Mouse (Mus musculus) brain, embryonic 14.5 days (tissue): ENCODE measurements around the gene Arid3b. TPM values are rescaled to one million over a fixed set of nuclear protein-coding genes. Genes with fewer than 3 reads are reported as not detected.
"Not testable (repeated sequence)": the region's sequence is repeated elsewhere in the genome, so short reads cannot be mapped to it uniquely, and the experiment has no call there.

Source experiments
- DNase-seq: peaks from one replicate; pipeline ENCODE4 v3.0.0-alpha.2; 2011; ENCODE audit warnings: low read depth
- CTCF ChIP-seq: fragments of 200-500 bp; IDR thresholded peaks from 2 replicates; pipeline ENCODE4 v1.5.1; 2012; ENCODE audit warnings: inconsistent platforms, mild to moderate bottlenecking, moderate library complexity, borderline replicate concordance; ENCODE audit not compliant: insufficient read depth, insufficient read length; ENCODE audit errors: extremely low read depth
- POLR2A ChIP-seq: fragments of 200-500 bp; IDR thresholded peaks from 2 replicates; pipeline ENCODE4 v1.6.1; 2012; ENCODE audit warnings: mild to moderate bottlenecking, inconsistent platforms, borderline replicate concordance; ENCODE audit not compliant: poor library complexity, insufficient read depth, insufficient read length, severe bottlenecking; ENCODE audit errors: extremely low read depth
- polyA plus RNA-seq: library from polyadenylated mRNA; depleted of rRNA; stranded (reverse); fragments of >200 nt; gene quantifications from 2 replicates; pipeline ENCODE4 v1.2.3, GENCODE M21; 2012; rRNA removed

Gene Arid3b
- 15.4 and 16.6 TPM in 2 replicates for polyA plus RNA-seq

- DNase-seq: peak; percentile 99
These were observed at the start of gene Arid3b for GRCm38 (mm10) chr9:57836581-57837170. Arid3b (minus strand) TSS chr9:57836793.

GRCm38 (mm10) chr9:57883413-57883812 is 46.8 kb upstream of the Arid3b start:
- TF ChIP-seq CTCF (no peak), POLR2A (no peak)
- DNase-seq: peak; percentile 24

More at GRCm38 (mm10) chr9:57836581-57837170, at the start of gene Arid3b:
- peak; percentile 78 for TF ChIP-seq POLR2A
- TF ChIP-seq CTCF: no peak

GRCm38 (mm10) chr9:57881781-57882180 is 45.2 kb upstream of the Arid3b start:
- not testable (repeated sequence) for DNase-seq

- peak; percentile 22 for DNase-seq
- TF ChIP-seq POLR2A (no peak), CTCF (no peak)
These were observed 43.7 kb upstream of the Arid3b start for GRCm38 (mm10) chr9:57880278-57880677.

GRCm38 (mm10) chr9:57879213-57879612 is 42.6 kb upstream of the Arid3b start:
- TF ChIP-seq POLR2A (no peak), CTCF (no peak)
- DNase-seq: no peak

GRCm38 (mm10) chr9:57874994-57875393 is 38.4 kb upstream of the Arid3b start:
- no peak for TF ChIP-seq CTCF
- no peak for TF ChIP-seq POLR2A
- DNase-seq: no peak

GRCm38 (mm10) chr9:57874134-57874533 is 37.5 kb upstream of the Arid3b start:
- DNase-seq: no peak
- no peak for TF ChIP-seq POLR2A
- TF ChIP-seq CTCF: no peak

- TF ChIP-seq CTCF (no peak), POLR2A (no peak)
- DNase-seq: no peak
These were observed 33.8 kb upstream of the Arid3b start for GRCm38 (mm10) chr9:57870273-57870816.

- no peak for DNase-seq
- TF ChIP-seq POLR2A: no peak
- no peak for TF ChIP-seq CTCF
These were observed 32.2 kb upstream of the Arid3b start for GRCm38 (mm10) chr9:57868767-57869166.

- DNase-seq: no peak
These were observed 31.3 kb upstream of the Arid3b start for GRCm38 (mm10) chr9:57867880-57868279.

GRCm38 (mm10) chr9:57867236-57867635 is 30.6 kb upstream of the Arid3b start:
- no peak for TF ChIP-seq POLR2A
- TF ChIP-seq CTCF: no peak
- no peak for DNase-seq

More at GRCm38 (mm10) chr9:57867880-57868279, 31.3 kb upstream of the Arid3b start:
- TF ChIP-seq POLR2A (no peak), CTCF (no peak)

GRCm38 (mm10) chr9:57866530-57866929 is 29.9 kb upstream of the Arid3b start:
- DNase-seq: no peak
- TF ChIP-seq POLR2A (no peak), CTCF (no peak)
